Mouse (Mus musculus) limb, embryonic 14.5 days (tissue): ENCODE measurements around the gene Ckap2l. TPM values are rescaled to one million over a fixed set of nuclear protein-coding genes. Genes with fewer than 3 reads are reported as not detected.

Source experiments
- ATAC-seq: fragments of 200-750 bp; cut with Nextera tagmentation; 2 replicates; pipeline ENCODE4 v1.8.0; 2017; ENCODE audit warnings: low read depth, moderate number of reproducible peaks, moderate TSS enrichment; ENCODE audit not compliant: low FRiP score
- DNase-seq: peaks from one replicate; pipeline ENCODE4 v3.0.0-alpha.2; 2015; ENCODE audit warnings: low spot score
- H3K27ac ChIP-seq: fragments of 300-500 bp; sonication (generic); replicated peaks from 2 replicates; pipeline ENCODE4 v1.5.1; 2014; ENCODE audit warnings: low read depth, mild to moderate bottlenecking, low read length, moderate library complexity, mixed read lengths
- H3K27me3 ChIP-seq: fragments of 300-500 bp; sonication (generic); 2 replicates; pipeline ENCODE4 v1.6.1; 2014; ENCODE audit warnings: low read length, mixed read lengths; ENCODE audit not compliant: control insufficient read depth, insufficient read depth
- H3K36me3 ChIP-seq: fragments of 300-500 bp; sonication (generic); 2 replicates; pipeline ENCODE4 v1.6.1; 2014; ENCODE audit warnings: mild to moderate bottlenecking, low read length, moderate library complexity, mixed read lengths; ENCODE audit not compliant: control insufficient read depth, insufficient read depth
- H3K4me1 ChIP-seq: fragments of 300-500 bp; sonication (generic); 2 replicates; pipeline ENCODE4 v1.6.1; 2014; ENCODE audit warnings: antibody characterized with exemption, low read length, mixed read lengths; ENCODE audit not compliant: control insufficient read depth, insufficient read depth
- H3K4me2 ChIP-seq: fragments of 300-500 bp; sonication (generic); replicated peaks from 2 replicates; pipeline ENCODE4 v1.6.1; 2014; ENCODE audit warnings: low read depth, mild to moderate bottlenecking, low read length, moderate library complexity; ENCODE audit not compliant: severe bottlenecking
- H3K4me3 ChIP-seq: fragments of 300-500 bp; sonication (generic); replicated peaks from 2 replicates; pipeline ENCODE4 v1.5.1; 2014; ENCODE audit warnings: low read length
- H3K9ac ChIP-seq: fragments of 300-500 bp; sonication (generic); 2 replicates; pipeline ENCODE4 v1.6.1; 2014; ENCODE audit warnings: mild to moderate bottlenecking, low read depth, low read length, moderate library complexity; ENCODE audit not compliant: severe bottlenecking
- H3K9me3 ChIP-seq: fragments of 300-500 bp; sonication (generic); 2 replicates; pipeline ENCODE4 v1.6.1; 2016; ENCODE audit warnings: low read length; ENCODE audit not compliant: control insufficient read depth
- POLR2A ChIP-seq: fragments of 200-500 bp; IDR thresholded peaks from 2 replicates; pipeline ENCODE4 v1.8.0; 2012; ENCODE audit warnings: inconsistent platforms, mild to moderate bottlenecking, moderate library complexity, borderline replicate concordance; ENCODE audit not compliant: insufficient read depth, insufficient read length; ENCODE audit errors: extremely low read depth
- WGBS: fragments of 180-500 bp; shearing (Covaris S2); extraction: QIAGEN DNeasy Blood & Tissue Kit; methylation state at CpG from one replicate; pipeline ENCODE4 v1.1.7; 2014; 5-methylcytosine and 5-hydroxymethylcytosine counted together
- polyA plus RNA-seq, 2 experiments: library from polyadenylated mRNA; depleted of rRNA in 1 of 2; stranded (reverse) in 1 of 2; unstranded in 1 of 2; fragments of >200 nt; fragmentation: Nextera tagmentation in 1 of 2; extraction: Ambion mirVana in 1 of 2; gene quantifications; 2 replicates each; pipeline versions ENCODE4 v1.2.1 to v1.2.3; 2012 to 2014

Ckap2l gene
- polyA plus RNA-seq, 2 experiments = 18.1 to 49.8 TPM

GRCm38 (mm10) chr2:129263073-129263472, 33.9 kb downstream of the Ckap2l start:
- no peak overlapping the region for H3K4me3 ChIP-seq
- H3K27ac ChIP-seq = no peak overlapping the region
- ATAC-seq (no peak), DNase-seq (no peak)
- 77% methylated on average over 5 of the region's 5 CpGs for WGBS
- no peak overlapping the region for H3K4me2 ChIP-seq
- no peak for TF ChIP-seq POLR2A
- 0 out of 2 replicates have a peak, but pooled peaks cover 3% of the 10 kb centered on the region for H3K4me1 ChIP-seq
- H3K9me3 ChIP-seq = 0 out of 2 replicates have a peak, but pooled peaks cover 4% of the 10 kb centered on the region
- H3K27me3 ChIP-seq = no peaks in the 10 kb centered on the region
- H3K9ac ChIP-seq = no peak overlapping the region
- H3K36me3 ChIP-seq = peaks cover 13% of the 10 kb centered on the region; the same call in 1 of the 2 replicates

- Histone ChIP-seq H3K4me3 (no peak overlapping the region), H3K36me3 (no peaks in the 10 kb centered on the region), H3K9me3 (0 out of 2 replicates have a peak, but pooled peaks cover 3% of the 10 kb centered on the region), H3K27me3 (no peaks in the 10 kb centered on the region), H3K4me2 (no peak overlapping the region), H3K9ac (no peak overlapping the region), H3K4me1 (0 out of 2 replicates have a peak, but pooled peaks cover 3% of the 10 kb centered on the region), H3K27ac (no peak overlapping the region)
- 59% methylated on average over 6 of the region's 6 CpGs for WGBS
- DNase-seq (no peak), ATAC-seq (no peak)
- no peak for TF ChIP-seq POLR2A
Measured at GRCm38 (mm10) chr2:129261151-129261794, 35.7 kb downstream of the Ckap2l start.

- DNase-seq = no peak
- no peak overlapping the region for H3K27ac ChIP-seq
- H3K4me3 ChIP-seq = no peak overlapping the region
- 69% methylated on average over 3 of the region's 3 CpGs for WGBS
- no peak for TF ChIP-seq POLR2A
- 0 out of 2 replicates have a peak, but pooled peaks cover 3% of the 10 kb centered on the region for H3K4me1 ChIP-seq
- H3K27me3 ChIP-seq = no peaks in the 10 kb centered on the region
- no peak overlapping the region for H3K9ac ChIP-seq
- ATAC-seq = no peak
- no peaks in the 10 kb centered on the region for H3K36me3 ChIP-seq
- no peaks in the 10 kb centered on the region for H3K9me3 ChIP-seq
- H3K4me2 ChIP-seq = no peak overlapping the region
Measured at GRCm38 (mm10) chr2:129260646-129261045, 36.4 kb downstream of the Ckap2l start.

- Histone ChIP-seq H3K4me3 (no peak overlapping the region), H3K4me2 (no peak overlapping the region), H3K27ac (no peak overlapping the region), H3K9ac (no peak overlapping the region), H3K9me3 (no peaks in the 10 kb centered on the region), H3K36me3 (no peaks in the 10 kb centered on the region), H3K27me3 (no peaks in the 10 kb centered on the region), H3K4me1 (0 out of 2 replicates have a peak, but pooled peaks cover 3% of the 10 kb centered on the region)
- ATAC-seq = peak; percentile 69; the same call in 1 of the 2 replicates
- DNase-seq = peak; percentile 90
- 25% methylated on average over 6 of the region's 7 CpGs for WGBS
- no peak for TF ChIP-seq POLR2A
Measured at GRCm38 (mm10) chr2:129258475-129259211, 38.4 kb downstream of the Ckap2l start.

- H3K27ac ChIP-seq = no peak overlapping the region
- DNase-seq (no peak), ATAC-seq (no peak)
- H3K4me2 ChIP-seq = no peak overlapping the region
- TF ChIP-seq POLR2A = no peak
- H3K9me3 ChIP-seq = no peaks in the 10 kb centered on the region
- H3K36me3 ChIP-seq = no peaks in the 10 kb centered on the region
- H3K4me1 ChIP-seq = 0 out of 2 replicates have a peak, but pooled peaks cover 3% of the 10 kb centered on the region
- H3K27me3 ChIP-seq = no peaks in the 10 kb centered on the region
- 84% methylated on average over 3 of the region's 3 CpGs for WGBS
- H3K4me3 ChIP-seq = no peak overlapping the region
- no peak overlapping the region for H3K9ac ChIP-seq
Measured at GRCm38 (mm10) chr2:129258056-129258455, 39.0 kb downstream of the Ckap2l start.
